Mouse (Mus musculus) hindbrain, embryonic 14.5 days (tissue): ENCODE data around the gene Tfrc. TPM values are rescaled to one million over a fixed set of nuclear protein-coding genes. Genes with fewer than 3 reads are reported as not detected.
A peak's percentile ranks its signal among the peaks of the same experiment; 100 is the strongest.

ENCODE experiments used
- ATAC-seq: fragments of 200-750 bp; cut with Nextera tagmentation; 2 replicates; pipeline ENCODE4 v1.8.0; 2017; ENCODE audit warnings: moderate number of reproducible peaks, mild to moderate bottlenecking, moderate TSS enrichment, moderate library complexity; ENCODE audit not compliant: low FRiP score
- DNase-seq: peaks from one replicate; pipeline ENCODE4 v3.0.0-alpha.2; 2015; ENCODE audit warnings: low spot score
- H3K27ac ChIP-seq: fragments of 300-500 bp; sonication (generic); 2 replicates; pipeline ENCODE4 v1.5.1; 2014; ENCODE audit warnings: mild to moderate bottlenecking, moderate library complexity
- H3K27me3 ChIP-seq: fragments of 300-500 bp; sonication (generic); 2 replicates; pipeline ENCODE4 v1.6.1; 2014; ENCODE audit warnings: mild to moderate bottlenecking, low read length, mixed read lengths; ENCODE audit not compliant: control insufficient read depth, insufficient read depth
- H3K36me3 ChIP-seq: fragments of 300-500 bp; sonication (generic); replicated peaks from 2 replicates; pipeline ENCODE4 v1.6.1; 2014; ENCODE audit not compliant: control insufficient read depth, insufficient read depth
- H3K4me1 ChIP-seq: fragments of 300-500 bp; sonication (generic); replicated peaks from 2 replicates; pipeline ENCODE4 v1.6.1; 2014; ENCODE audit warnings: antibody characterized with exemption, low read length, mixed read lengths; ENCODE audit not compliant: control insufficient read depth, insufficient read depth
- H3K4me2 ChIP-seq: fragments of 300-500 bp; sonication (generic); replicated peaks from 2 replicates; pipeline ENCODE4 v1.6.1; 2014; ENCODE audit warnings: mild to moderate bottlenecking, moderate library complexity
- H3K4me3 ChIP-seq: fragments of 300-500 bp; sonication (generic); replicated peaks from 2 replicates; pipeline ENCODE4 v1.5.1; 2014; ENCODE audit warnings: mild to moderate bottlenecking, low read length
- H3K9ac ChIP-seq: fragments of 300-500 bp; sonication (generic); 2 replicates; pipeline ENCODE4 v1.6.1; 2014
- H3K9me3 ChIP-seq: fragments of 300-500 bp; sonication (generic); 2 replicates; pipeline ENCODE4 v1.6.1; 2016; ENCODE audit warnings: low read length; ENCODE audit not compliant: control insufficient read depth
- WGBS: fragments of 180-500 bp; shearing (Covaris S2); extraction: QIAGEN DNeasy Blood & Tissue Kit; methylation state at CpG from one replicate; pipeline ENCODE4 v1.1.7; 2014; 5-methylcytosine and 5-hydroxymethylcytosine counted together
- polyA plus RNA-seq: library from polyadenylated mRNA; unstranded; fragments of >200 nt; fragmentation: Nextera tagmentation; extraction: Ambion mirVana; gene quantifications from 2 replicates; pipeline ENCODE4 v1.2.1, GENCODE M21; 2014

The Tfrc gene
- polyA plus RNA-seq, 1 experiment from 2014 or later, result 65.1 TPM

- Histone ChIP-seq H3K36me3 (no peaks in the 10 kb centered on the region), H3K9ac (no peak overlapping the region), H3K9me3 (no peaks in the 10 kb centered on the region), H3K4me3 (no peak overlapping the region), H3K27ac (no peak overlapping the region), H3K4me2 (no peak overlapping the region), H3K27me3 (no peaks in the 10 kb centered on the region), H3K4me1 (no peaks in the 10 kb centered on the region)
- 78% methylated on average over 8 of the region's 8 CpGs for WGBS
- ATAC-seq (no peak), DNase-seq (no peak)
Observed at GRCm38 (mm10) chr16:32591521-32591920, 17.2 kb upstream of the Tfrc start.

GRCm38 (mm10) chr16:32593283-32593805, 15.4 kb upstream of the Tfrc start:
- Histone ChIP-seq H3K27ac (no peak overlapping the region), H3K4me3 (no peak overlapping the region), H3K9me3 (no peaks in the 10 kb centered on the region), H3K9ac (no peak overlapping the region), H3K36me3 (no peaks in the 10 kb centered on the region), H3K4me2 (no peak overlapping the region), H3K4me1 (0 out of 2 replicates have a peak, but pooled peaks cover 4% of the 10 kb centered on the region), H3K27me3 (no peaks in the 10 kb centered on the region)
- 96% methylated on average over 5 of the region's 5 CpGs for WGBS
- DNase-seq (no peak), ATAC-seq (no peak)

GRCm38 (mm10) chr16:32593916-32594315, 14.8 kb upstream of the Tfrc start:
- WGBS, result 88% methylated on average over 5 of the region's 5 CpGs
- H3K4me2 ChIP-seq, result no peak overlapping the region
- ATAC-seq, result no peak
- no peak for DNase-seq
- H3K27ac ChIP-seq, result no peak overlapping the region
- H3K4me3 ChIP-seq, result no peak overlapping the region
- H3K9ac ChIP-seq, result no peak overlapping the region
- H3K4me1 ChIP-seq, result 0 out of 2 replicates have a peak, but pooled peaks cover 4% of the 10 kb centered on the region
- H3K9me3 ChIP-seq, result no peaks in the 10 kb centered on the region
- H3K27me3 ChIP-seq, result no peaks in the 10 kb centered on the region
- H3K36me3 ChIP-seq, result no peaks in the 10 kb centered on the region

GRCm38 (mm10) chr16:32594701-32595100, 14.0 kb upstream of the Tfrc start:
- Histone ChIP-seq H3K27me3 (no peaks in the 10 kb centered on the region), H3K27ac (no peak overlapping the region), H3K9ac (no peak overlapping the region), H3K4me2 (no peak overlapping the region), H3K9me3 (no peaks in the 10 kb centered on the region), H3K4me3 (no peak overlapping the region), H3K4me1 (0 out of 2 replicates have a peak, but pooled peaks cover 4% of the 10 kb centered on the region), H3K36me3 (no peaks in the 10 kb centered on the region)
- WGBS, result 82% methylated on average over 5 of the region's 5 CpGs
- DNase-seq, result no peak
- ATAC-seq, result no peak

- Histone ChIP-seq H3K27me3 (no peaks in the 10 kb centered on the region), H3K9me3 (no peaks in the 10 kb centered on the region), H3K4me1 (0 out of 2 replicates have a peak, but pooled peaks cover 4% of the 10 kb centered on the region), H3K27ac (no peak overlapping the region), H3K4me3 (no peak overlapping the region), H3K36me3 (no peaks in the 10 kb centered on the region), H3K9ac (no peak overlapping the region), H3K4me2 (no peak overlapping the region)
- WGBS, result 90% methylated on average over 10 of the region's 10 CpGs
- DNase-seq (no peak), ATAC-seq (no peak)
Observed at GRCm38 (mm10) chr16:32595142-32595855, 13.4 kb upstream of the Tfrc start.

- peak; percentile 36 for DNase-seq
- WGBS, result 29% methylated on average over 4 of the region's 4 CpGs
- H3K4me2 ChIP-seq, result no peak overlapping the region
Observed at GRCm38 (mm10) chr16:32597909-32598381, 10.8 kb upstream of the Tfrc start.

GRCm38 (mm10) chr16:32599151-32599550, 9.6 kb upstream of the Tfrc start:
- no peak overlapping the region for H3K9ac ChIP-seq
- no peaks in the 10 kb centered on the region for H3K36me3 ChIP-seq
- ATAC-seq (no peak), DNase-seq (no peak)
- H3K4me3 ChIP-seq, result no peak overlapping the region
- 0 out of 2 replicates have a peak, but pooled peaks cover 4% of the 10 kb centered on the region for H3K4me1 ChIP-seq
- H3K27me3 ChIP-seq, result no peaks in the 10 kb centered on the region
- H3K27ac ChIP-seq, result no peak overlapping the region
- 86% methylated on average over 1 of the region's 1 CpGs for WGBS
- no peak overlapping the region for H3K4me2 ChIP-seq
- H3K9me3 ChIP-seq, result no peaks in the 10 kb centered on the region

More at GRCm38 (mm10) chr16:32597909-32598381, 10.8 kb upstream of the Tfrc start:
- Histone ChIP-seq H3K4me3 (no peak overlapping the region), H3K36me3 (no peaks in the 10 kb centered on the region), H3K4me1 (0 out of 2 replicates have a peak, but pooled peaks cover 4% of the 10 kb centered on the region), H3K27me3 (no peaks in the 10 kb centered on the region), H3K9me3 (no peaks in the 10 kb centered on the region), H3K9ac (no peak overlapping the region), H3K27ac (no peak overlapping the region)
- ATAC-seq, result peak; percentile 73; the same call in 1 of the 2 replicates

GRCm38 (mm10) chr16:32602193-32602685, 6.5 kb upstream of the Tfrc start:
- Histone ChIP-seq H3K4me2 (no peak overlapping the region), H3K27me3 (no peaks in the 10 kb centered on the region), H3K9ac (no peak overlapping the region), H3K36me3 (no peaks in the 10 kb centered on the region), H3K9me3 (no peaks in the 10 kb centered on the region), H3K4me1 (0 out of 2 replicates have a peak, but pooled peaks cover 4% of the 10 kb centered on the region), H3K27ac (no peak overlapping the region), H3K4me3 (no peak overlapping the region)
- 91% methylated on average over 3 of the region's 3 CpGs for WGBS
- DNase-seq, result no peak
- ATAC-seq, result no peak

- Histone ChIP-seq H3K36me3 (no peaks in the 10 kb centered on the region), H3K27me3 (no peaks in the 10 kb centered on the region), H3K9ac (0 out of 2 replicates have a peak overlapping the region, but pooled peaks have one; percentile 24), H3K9me3 (no peaks in the 10 kb centered on the region), H3K27ac (0 out of 2 replicates have a peak overlapping the region, but pooled peaks have one; percentile 14), H3K4me1 (peaks cover 20% of the 10 kb centered on the region), H3K4me2 (peak overlapping the region; percentile 73), H3K4me3 (peak overlapping the region; percentile 92; the same call in 1 of the 2 replicates)
- no peak for DNase-seq
- WGBS, result 64% methylated on average over 7 of the region's 7 CpGs
- no peak for ATAC-seq
Observed at GRCm38 (mm10) chr16:32607562-32608343, 967 bp upstream of the Tfrc start.
